Mouse (Mus musculus) forebrain, postnatal 0 days (tissue): ENCODE measurements around the gene Entpd1. TPM values are rescaled to one million over a fixed set of nuclear protein-coding genes. Genes with fewer than 3 reads are reported as not detected.
A peak's percentile ranks its signal among the peaks of the same experiment; 100 is the strongest.
"Not testable (repeated sequence)": the region's sequence is repeated elsewhere in the genome, so short reads cannot be mapped to it uniquely, and the experiment has no call there.

Source experiments
- ATAC-seq: fragments of 200-750 bp; cut with Nextera tagmentation; 2 replicates; pipeline ENCODE4 v1.8.0; 2017; ENCODE audit warnings: mild to moderate bottlenecking, moderate library complexity
- DNase-seq: peaks from one replicate; pipeline ENCODE4 v3.0.0-alpha.2; 2015
- H3K27ac ChIP-seq: fragments of 300-500 bp; sonication (generic); 2 replicates; pipeline ENCODE4 v1.5.1; 2014; ENCODE audit warnings: low read depth, mild to moderate bottlenecking, antibody characterized with exemption, low read length, moderate library complexity, mixed read lengths
- H3K27me3 ChIP-seq: fragments of 300-500 bp; sonication (generic); 2 replicates; pipeline ENCODE4 v1.6.1; 2014; ENCODE audit warnings: mild to moderate bottlenecking, low read length, mixed read lengths; ENCODE audit not compliant: insufficient read depth
- H3K36me3 ChIP-seq: fragments of 300-500 bp; sonication (generic); 2 replicates; pipeline ENCODE4 v1.6.1; 2014; ENCODE audit warnings: mild to moderate bottlenecking, moderate library complexity; ENCODE audit not compliant: insufficient read depth
- H3K4me1 ChIP-seq: fragments of 300-500 bp; sonication (generic); 2 replicates; pipeline ENCODE4 v1.6.1; 2014; ENCODE audit warnings: antibody characterized with exemption; ENCODE audit not compliant: insufficient read depth
- H3K4me2 ChIP-seq: fragments of 300-500 bp; sonication (generic); 2 replicates; pipeline ENCODE4 v1.6.1; 2014; ENCODE audit warnings: low read depth, mild to moderate bottlenecking, moderate library complexity
- H3K4me3 ChIP-seq: fragments of 300-500 bp; sonication (generic); 2 replicates; pipeline ENCODE4 v1.5.1; 2014; ENCODE audit warnings: low read depth, low read length, mixed read lengths
- H3K9ac ChIP-seq: fragments of 300-500 bp; sonication (generic); 2 replicates; pipeline ENCODE4 v1.6.1; 2014; ENCODE audit warnings: mild to moderate bottlenecking
- H3K9me3 ChIP-seq: fragments of 300-500 bp; sonication (generic); 2 replicates; pipeline ENCODE4 v1.6.1; 2016; ENCODE audit warnings: low read length
- CTCF ChIP-seq: sonication (generic); IDR thresholded peaks from 2 replicates; pipeline ENCODE4 v1.5.1; 2016; ENCODE audit warnings: antibody characterized with exemption, control low read depth, low read depth
- WGBS: fragments of 180-500 bp; shearing (Covaris S2); extraction: QIAGEN DNeasy Blood & Tissue Kit; methylation state at CpG from one replicate; pipeline ENCODE4 v1.1.7; 2014; 5-methylcytosine and 5-hydroxymethylcytosine counted together
- polyA plus RNA-seq: library from polyadenylated mRNA; unstranded; fragments of >200 nt; fragmentation: Nextera tagmentation; extraction: Ambion mirVana; gene quantifications from 2 replicates; pipeline ENCODE4 v1.2.1, GENCODE M21; 2015
- total RNA-seq: library from RNA; depleted of rRNA; stranded (reverse); fragments of >200 nt; gene quantifications from 2 replicates; pipeline ENCODE4 v1.2.3, GENCODE M21; 2014

Gene Entpd1
- total and polyA plus RNA-seq, 2 experiments from 2014 or later = 6.1 to 12.5 TPM

DNA sequence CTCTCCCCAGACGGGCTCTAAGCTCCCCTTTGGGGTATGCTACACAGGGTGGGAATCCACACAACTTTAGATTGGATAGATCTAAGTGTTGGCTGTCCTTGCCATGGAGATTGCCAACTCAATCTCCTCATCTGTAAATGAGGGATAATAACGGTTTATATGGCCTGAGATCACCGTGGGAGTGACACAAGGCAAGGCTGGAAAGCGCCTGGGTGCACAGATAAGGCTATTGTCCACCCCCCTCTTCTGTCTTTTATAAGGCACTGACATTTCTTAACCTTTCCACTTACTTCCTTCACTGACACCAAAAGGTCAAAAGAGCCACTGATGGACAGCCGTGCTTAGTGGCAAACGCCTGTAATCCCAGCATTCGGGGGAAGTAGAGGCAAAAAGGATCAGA is 25.3 kb upstream of the Entpd1 start:
- Histone ChIP-seq H3K9me3 (no peaks in the 10 kb centered on the region), H3K27me3 (no peaks in the 10 kb centered on the region), H3K9ac (no peak overlapping the region), H3K4me3 (peak overlapping the region; percentile 77), H3K4me2 (peak overlapping the region; percentile 78), H3K27ac (no peak overlapping the region), H3K4me1 (peaks cover 8% of the 10 kb centered on the region), H3K36me3 (peaks cover 11% of the 10 kb centered on the region)
- no peak for TF ChIP-seq CTCF
- WGBS = 64% methylated on average over 7 of the region's 7 CpGs
- DNase-seq (no peak), ATAC-seq (no peak)

GRCm38 (mm10) chr19:40587491-40588292 is 24.5 kb upstream of the Entpd1 start:
- Histone ChIP-seq H3K4me3 (peak overlapping the region; percentile 77), H3K9ac (peak overlapping the region; percentile 72), H3K27ac (peak overlapping the region; percentile 70), H3K9me3 (no peaks in the 10 kb centered on the region), H3K4me2 (peak overlapping the region; percentile 78), H3K27me3 (no peaks in the 10 kb centered on the region), H3K4me1 (peaks cover 8% of the 10 kb centered on the region), H3K36me3 (0 out of 2 replicates have a peak, but pooled peaks cover 3% of the 10 kb centered on the region)
- 2% methylated on average over 30 of the region's 30 CpGs for WGBS
- DNase-seq (no peak), ATAC-seq (peak; percentile 46)
- TF ChIP-seq CTCF = no peak

DNA sequence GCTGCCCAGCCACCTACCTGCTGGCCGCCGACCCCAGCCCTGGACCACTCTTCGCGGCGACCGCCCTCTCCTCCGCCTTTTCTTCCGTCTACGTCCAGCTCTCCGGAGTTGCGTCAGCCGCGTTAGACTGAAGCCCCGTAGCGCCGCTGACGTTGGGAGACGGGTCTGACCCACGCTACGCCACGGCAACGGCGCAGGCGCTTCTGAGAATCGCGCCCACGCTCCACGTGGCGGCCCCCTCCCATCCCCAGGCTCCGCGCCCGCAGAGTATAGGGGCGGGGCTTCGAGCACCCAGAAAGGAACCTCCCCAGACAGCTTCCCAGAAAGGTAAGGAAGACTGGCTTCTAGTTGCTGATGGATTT is 23.9 kb upstream of the Entpd1 start, which contains the start of gene Aldh18a1:
TSS of gene Aldh18a1 (minus strand) at position 171 of the 362 bp plus-strand sequence.
- Histone ChIP-seq H3K27me3 (no peaks in the 10 kb centered on the region), H3K4me3 (peak within 1 kb of the TSS; percentile 77), H3K9me3 (no peaks in the 10 kb centered on the region), H3K27ac (peak within 1 kb of the TSS; percentile 70), H3K4me1 (peaks cover 8% of the 10 kb centered on the region), H3K4me2 (peak within 1 kb of the TSS; percentile 78), H3K36me3 (0 out of 2 replicates have a peak, but pooled peaks cover 2% of the 10 kb centered on the region), H3K9ac (peak within 1 kb of the TSS; percentile 72)
- WGBS = 0% methylated on average over 34 of the region's 34 CpGs
- TF ChIP-seq CTCF = peak; percentile 34
- ATAC-seq = peak; percentile 95
- DNase-seq = peak; percentile 99

- H3K9ac ChIP-seq = peak overlapping the region; percentile 50
- H3K36me3 ChIP-seq = 0 out of 2 replicates have a peak, but pooled peaks cover 5% of the 10 kb centered on the region
- ATAC-seq (peak; percentile 78), DNase-seq (peak; percentile 96)
- TF ChIP-seq CTCF = peak; percentile 81
- peak overlapping the region; percentile 77 for H3K4me3 ChIP-seq
- no peaks in the 10 kb centered on the region for H3K9me3 ChIP-seq
- H3K27me3 ChIP-seq = no peaks in the 10 kb centered on the region
- H3K4me1 ChIP-seq = peaks cover 8% of the 10 kb centered on the region
- 1% methylated on average over 18 of the region's 18 CpGs for WGBS
- H3K4me2 ChIP-seq = peak overlapping the region; percentile 78
- peak overlapping the region; percentile 62 for H3K27ac ChIP-seq
These were observed 23.2 kb upstream of the Entpd1 start for GRCm38 (mm10) chr19:40588847-40589529.

GRCm38 (mm10) chr19:40589530-40589880 is 22.7 kb upstream of the Entpd1 start:
- ATAC-seq (no peak), DNase-seq (no peak)
- Histone ChIP-seq H3K27ac (peak overlapping the region; percentile 62; the same call in 1 of the 2 replicates), H3K9me3 (no peaks in the 10 kb centered on the region), H3K4me3 (peak overlapping the region; percentile 77), H3K4me1 (peaks cover 8% of the 10 kb centered on the region), H3K36me3 (0 out of 2 replicates have a peak, but pooled peaks cover 7% of the 10 kb centered on the region), H3K4me2 (peak overlapping the region; percentile 78), H3K9ac (peak overlapping the region; percentile 50; the same call in 1 of the 2 replicates), H3K27me3 (no peaks in the 10 kb centered on the region)
- no peak for TF ChIP-seq CTCF
- under 1% methylated on average over 10 of the region's 10 CpGs for WGBS

DNA sequence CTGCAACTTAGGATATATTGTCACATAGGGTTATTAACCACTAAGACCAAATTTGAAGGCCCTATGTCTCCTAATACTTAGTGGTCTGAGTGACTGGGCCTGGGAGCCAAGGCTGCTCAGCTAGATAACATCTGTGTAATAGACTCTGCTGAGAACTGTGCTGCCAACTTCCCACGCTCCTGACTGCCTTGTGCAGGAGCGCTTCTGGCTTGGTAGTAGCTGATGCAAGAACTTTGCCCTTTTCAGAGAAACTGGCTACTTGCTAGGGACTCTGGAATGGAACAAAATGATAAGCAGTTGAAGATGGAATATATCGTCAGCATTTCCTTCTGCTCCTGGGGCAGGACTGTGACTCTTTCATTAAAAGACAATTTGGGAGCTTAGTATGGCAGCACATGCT is 16.9 kb upstream of the Entpd1 start:
- ATAC-seq (no peak), DNase-seq (no peak)
- no peaks in the 10 kb centered on the region for H3K9me3 ChIP-seq
- H3K9ac ChIP-seq = no peak overlapping the region
- 89% methylated on average over 3 of the region's 3 CpGs for WGBS
- H3K4me3 ChIP-seq = no peak overlapping the region
- peaks cover 19% of the 10 kb centered on the region for H3K36me3 ChIP-seq
- no peaks in the 10 kb centered on the region for H3K4me1 ChIP-seq
- TF ChIP-seq CTCF = no peak
- H3K27me3 ChIP-seq = no peaks in the 10 kb centered on the region
- H3K4me2 ChIP-seq = no peak overlapping the region
- H3K27ac ChIP-seq = no peak overlapping the region

DNA sequence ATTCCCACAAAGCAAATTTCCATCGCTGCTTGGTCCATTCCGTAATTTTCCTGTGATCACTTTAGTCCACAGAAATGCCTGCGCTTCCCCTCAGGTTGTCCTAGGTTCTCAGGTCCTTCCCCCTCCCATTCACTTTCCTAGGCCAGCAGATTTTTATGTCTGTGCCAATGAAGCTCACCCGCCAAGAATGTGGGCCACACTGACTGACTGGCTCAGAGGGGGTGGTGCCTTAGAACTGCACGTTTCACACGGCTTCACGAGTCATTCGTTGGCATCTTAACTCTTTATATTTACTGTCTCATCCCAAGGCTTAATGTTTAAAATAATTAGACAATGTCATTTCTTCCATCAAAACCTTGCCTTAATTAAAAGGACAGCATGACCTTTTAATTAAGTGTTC is 16.3 kb upstream of the Entpd1 start:
- Histone ChIP-seq H3K4me1 (no peaks in the 10 kb centered on the region), H3K27ac (no peak overlapping the region), H3K9me3 (no peaks in the 10 kb centered on the region), H3K4me3 (no peak overlapping the region), H3K27me3 (no peaks in the 10 kb centered on the region), H3K4me2 (no peak overlapping the region), H3K36me3 (peaks cover 19% of the 10 kb centered on the region), H3K9ac (no peak overlapping the region)
- DNase-seq (no peak), ATAC-seq (no peak)
- TF ChIP-seq CTCF = no peak
- WGBS = 69% methylated on average over 8 of the region's 8 CpGs

- not testable (repeated sequence) for ATAC-seq, H3K9ac ChIP-seq, H3K9me3 ChIP-seq, DNase-seq, H3K27me3 ChIP-seq, H3K4me1 ChIP-seq, H3K4me2 ChIP-seq, H3K4me3 ChIP-seq, H3K27ac ChIP-seq
- 92% methylated on average over 5 of the region's 5 CpGs for WGBS
- peaks cover 40% of the 10 kb centered on the region for H3K36me3 ChIP-seq
These were observed 11.3 kb upstream of the Entpd1 start for GRCm38 (mm10) chr19:40600846-40601245.
